Mouse (Mus musculus) MEL (cell line): ENCODE measurements around the gene Tnfsf13b.

ENCODE experiments used
- CTCF ChIP-seq, 3 experiments: IDR thresholded peaks in 2 of 3; conservative IDR thresholded peaks in 1 of 3; 2 replicates each; pipeline ENCODE4 v1.5.1; 2011 to 2012; ENCODE audit warnings: low read length in 3 of 3, low read depth in 2 of 3, mild to moderate bottlenecking in 2 of 3, improper control_type of control experiment in 1 of 3, inconsistent platforms in 1 of 3, mixed read lengths in 1 of 3, moderate library complexity in 1 of 3; ENCODE audit not compliant: control insufficient read depth in 1 of 3, insufficient read depth in 1 of 3, poor library complexity in 1 of 3, severe bottlenecking in 1 of 3
- MEF2A ChIP-seq: IDR thresholded peaks from 2 replicates; pipeline ENCODE4 v1.6.1; 2014; ENCODE audit warnings: low read depth, mild to moderate bottlenecking, inconsistent platforms, low read length, improper control_type of control experiment; ENCODE audit not compliant: poor library complexity, insufficient replicate concordance, severe bottlenecking; ENCODE audit errors: extremely low read depth
- RCOR1 ChIP-seq: IDR thresholded peaks from 2 replicates; pipeline ENCODE4 v1.6.1; 2012; ENCODE audit warnings: low read depth, mild to moderate bottlenecking, inconsistent platforms, low read length, improper control_type of control experiment

- TF ChIP-seq RCOR1 (no peak), CTCF (IDR thresholded peaks at IDR 0.05 in 2 of 3, conservative IDR thresholded peaks at IDR 0.05 in 1 of 3; ENCODE audit: control insufficient read depth in 1 of 3, insufficient read depth in 1 of 3, low read depth in 2 of 3, low read length in 3 of 3, poor library complexity in 1 of 3, severe bottlenecking in 1 of 3) (no peak), MEF2A (no peak)
Observed at GRCm38 (mm10) chr8:10040866-10041265, 34.6 kb downstream of the Tnfsf13b start.
